Mouse (Mus musculus): ENCODE data around the gene Saa4.
"Not testable (repeated sequence)": the region's sequence is repeated elsewhere in the genome, so short reads cannot be mapped to it uniquely, and the experiment has no call there.

The Saa4 gene

DNA sequence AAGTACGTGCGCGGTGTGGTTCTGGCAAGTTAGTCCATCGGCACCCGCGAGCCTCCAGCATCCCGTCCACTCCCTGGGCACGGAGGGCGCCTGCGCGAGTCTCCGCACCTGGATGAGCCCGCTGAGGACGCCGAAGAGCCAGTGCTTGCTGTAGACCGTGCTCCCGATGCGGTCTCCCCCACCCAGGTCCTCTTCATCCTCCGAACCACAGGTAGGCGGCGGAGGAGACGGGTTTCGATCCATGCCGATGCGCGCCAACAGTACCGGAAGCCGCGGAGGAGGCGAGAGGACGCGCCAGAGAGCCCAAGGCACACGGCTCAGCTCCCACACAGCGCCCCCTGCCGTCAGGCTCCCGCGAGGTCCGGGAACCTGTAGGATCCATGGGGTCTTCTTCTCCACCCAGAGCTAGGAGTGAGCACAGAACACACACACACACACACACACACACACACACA, 22.0 kb downstream of the Saa4 start, which contains the start of gene Saal1:
TSS of gene Saal1 (minus strand) at position 291 of the 455 bp plus-strand sequence.
- TF ChIP-seq NANOG (IDR thresholded peaks at IDR 0.05; ENCODE audit: borderline replicate concordance, low read length) (no peak), CTCF (conservative IDR thresholded peaks at IDR 0.05; ENCODE audit: low read length) (no peak), POU5F1 (IDR thresholded peaks at IDR 0.05; ENCODE audit: borderline replicate concordance, low read length) (no peak)
- Histone ChIP-seq H3K9me3 (ENCODE audit: low read length) (no peaks in the 10 kb centered on the region), H3K36me3 (ENCODE audit: insufficient read depth, low read length) (peaks cover 27% of the 10 kb centered on the region), H3K27me3 (ENCODE audit: insufficient read depth, low read length) (no peaks in the 10 kb centered on the region), H3K4me3 (replicated peaks; ENCODE audit: low read length) (peak within 1 kb of the TSS; percentile 94), H3K4me1 (replicated peaks; ENCODE audit: low read depth, low read length) (0 out of 2 replicates have a peak, but pooled peaks cover 7% of the 10 kb centered on the region)

DNA sequence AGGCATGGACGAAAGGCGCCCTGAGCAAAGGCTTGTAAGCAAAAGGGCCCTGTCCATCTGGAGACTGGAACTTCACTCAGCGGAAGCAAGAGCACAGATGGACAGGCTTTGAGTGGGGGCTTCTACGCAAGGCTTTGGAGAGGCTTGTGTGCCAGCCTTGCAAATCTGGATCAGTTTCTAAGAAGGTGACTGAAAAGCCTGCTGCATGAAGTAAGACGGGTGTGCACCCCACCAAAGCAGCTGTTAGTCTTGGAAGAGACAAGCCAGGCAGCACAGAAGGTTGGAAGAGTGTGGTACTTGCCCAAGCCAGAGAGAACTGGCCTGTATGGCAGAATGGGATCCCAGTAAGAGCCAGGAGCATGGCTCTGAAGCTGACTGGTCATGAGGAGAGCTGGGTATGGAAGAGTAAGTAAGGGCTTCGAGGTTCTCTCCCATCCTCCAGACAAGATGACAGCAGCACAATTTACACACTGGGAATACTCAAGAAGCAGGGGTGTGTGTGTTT, 31.8 kb downstream of the Saa4 start:
- Histone ChIP-seq H3K36me3 (ENCODE audit: insufficient read depth, low read length) (peaks cover 81% of the 10 kb centered on the region), H3K9me3 (ENCODE audit: low read length) (no peaks in the 10 kb centered on the region), H3K4me3 (replicated peaks; ENCODE audit: low read length) (no peak overlapping the region), H3K4me1 (replicated peaks; ENCODE audit: low read depth, low read length) (no peaks in the 10 kb centered on the region; the same call in 1 of the 2 replicates), H3K27me3 (ENCODE audit: insufficient read depth, low read length) (no peaks in the 10 kb centered on the region)
- TF ChIP-seq POU5F1 (IDR thresholded peaks at IDR 0.05; ENCODE audit: borderline replicate concordance, low read length): no peak
- no peak for TF ChIP-seq CTCF (conservative IDR thresholded peaks at IDR 0.05; ENCODE audit: low read length)
- no peak for TF ChIP-seq NANOG (IDR thresholded peaks at IDR 0.05; ENCODE audit: borderline replicate concordance, low read length)

DNA sequence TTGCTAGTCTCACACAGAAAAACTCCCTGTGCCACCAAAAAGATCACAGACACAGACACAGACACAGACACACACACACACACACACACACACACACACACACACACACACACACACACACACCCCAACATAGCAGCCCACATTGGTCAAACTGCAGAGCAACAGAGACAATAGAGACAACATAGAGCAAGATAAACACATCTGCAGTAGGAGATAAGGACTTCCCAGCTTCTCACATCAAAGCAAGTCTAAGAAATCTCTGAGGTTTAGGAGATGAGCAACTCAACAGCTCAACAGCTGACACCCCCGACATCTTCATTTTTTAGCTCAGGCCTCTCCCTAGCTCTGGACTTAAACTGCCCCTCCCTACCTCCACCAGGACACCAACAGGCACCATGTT, 35.6 kb downstream of the Saa4 start:
- Histone ChIP-seq H3K9me3 (ENCODE audit: low read length) (no peaks in the 10 kb centered on the region), H3K4me1 (replicated peaks; ENCODE audit: low read depth, low read length) (no peaks in the 10 kb centered on the region), H3K36me3 (ENCODE audit: insufficient read depth, low read length) (peaks cover 59% of the 10 kb centered on the region), H3K27me3 (ENCODE audit: insufficient read depth, low read length) (no peaks in the 10 kb centered on the region), H3K4me3 (replicated peaks; ENCODE audit: low read length) (no peak overlapping the region)
- TF ChIP-seq CTCF (conservative IDR thresholded peaks at IDR 0.05; ENCODE audit: low read length): no peak
- TF ChIP-seq POU5F1 (IDR thresholded peaks at IDR 0.05; ENCODE audit: borderline replicate concordance, low read length): no peak
- no peak for TF ChIP-seq NANOG (IDR thresholded peaks at IDR 0.05; ENCODE audit: borderline replicate concordance, low read length)

DNA sequence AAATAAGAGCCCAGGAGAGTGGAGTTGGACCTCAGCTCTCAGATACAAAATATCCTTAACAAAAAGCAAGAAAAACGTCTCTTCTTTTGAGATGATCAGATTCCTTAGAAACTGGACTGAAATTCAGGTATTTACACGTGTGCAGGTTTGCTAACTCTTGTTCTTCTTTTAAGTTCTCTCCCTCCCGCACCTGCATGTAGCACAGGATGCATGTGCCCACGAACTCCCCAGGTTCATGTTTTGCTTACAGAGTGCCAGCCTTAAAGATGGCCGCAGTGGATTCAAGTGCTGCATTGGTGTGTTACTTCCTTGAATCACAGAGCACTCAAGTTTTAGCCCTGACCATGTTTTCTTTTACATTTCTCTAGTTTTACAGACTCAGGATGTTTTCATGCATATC, 45.6 kb downstream of the Saa4 start:
- peaks cover 19% of the 10 kb centered on the region for H3K36me3 ChIP-seq (ENCODE audit: insufficient read depth, low read length)
- no peak overlapping the region for H3K4me3 ChIP-seq (replicated peaks; ENCODE audit: low read length)
- peaks cover 22% of the 10 kb centered on the region for H3K4me1 ChIP-seq (replicated peaks; ENCODE audit: low read depth, low read length)
- H3K9me3 ChIP-seq (ENCODE audit: low read length): no peaks in the 10 kb centered on the region
- no peaks in the 10 kb centered on the region for H3K27me3 ChIP-seq (ENCODE audit: insufficient read depth, low read length)
- TF ChIP-seq NANOG (IDR thresholded peaks at IDR 0.05; ENCODE audit: borderline replicate concordance, low read length) (no peak), POU5F1 (IDR thresholded peaks at IDR 0.05; ENCODE audit: borderline replicate concordance, low read length) (no peak), CTCF (conservative IDR thresholded peaks at IDR 0.05; ENCODE audit: low read length) (no peak)

GRCm38 (mm10) chr7:46680732-46681131, 51.7 kb downstream of the Saa4 start:
- 0 out of 2 replicates have a peak, but pooled peaks cover 3% of the 10 kb centered on the region for H3K27me3 ChIP-seq (ENCODE audit: insufficient read depth, low read length)
- H3K36me3 ChIP-seq (ENCODE audit: insufficient read depth, low read length): no peaks in the 10 kb centered on the region
- no peaks in the 10 kb centered on the region for H3K9me3 ChIP-seq (ENCODE audit: low read length)
- H3K4me1 ChIP-seq (replicated peaks; ENCODE audit: low read depth, low read length): peaks cover 6% of the 10 kb centered on the region; the same call in 1 of the 2 replicates
- TF ChIP-seq CTCF (conservative IDR thresholded peaks at IDR 0.05; ENCODE audit: low read length): no peak
- TF ChIP-seq POU5F1 (IDR thresholded peaks at IDR 0.05; ENCODE audit: borderline replicate concordance, low read length): no peak
- no peak for TF ChIP-seq NANOG (IDR thresholded peaks at IDR 0.05; ENCODE audit: borderline replicate concordance, low read length)
- H3K4me3 ChIP-seq (replicated peaks; ENCODE audit: low read length): no peak overlapping the region

DNA sequence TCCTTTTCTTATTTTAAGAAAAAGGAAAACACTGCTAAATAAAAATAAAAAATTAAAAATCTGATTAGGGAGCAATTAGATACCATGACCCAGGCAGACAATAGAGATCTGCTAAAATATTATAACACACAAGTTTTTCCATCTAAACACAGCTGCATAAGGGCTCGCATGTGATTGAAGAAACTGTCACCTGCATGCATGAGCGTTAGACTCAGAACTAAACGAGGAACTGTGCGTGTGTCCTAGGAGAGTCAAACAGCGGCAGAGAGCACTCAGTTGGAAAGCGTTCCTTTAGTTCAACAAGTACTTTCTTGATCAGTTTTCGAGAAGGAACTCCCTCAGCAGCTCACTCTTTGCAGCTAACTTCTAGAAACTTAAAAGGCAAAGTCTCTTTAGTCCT, 53.4 kb downstream of the Saa4 start:
- not testable (repeated sequence) for H3K36me3 ChIP-seq (ENCODE audit: insufficient read depth, low read length); H3K4me1 ChIP-seq (replicated peaks; ENCODE audit: low read depth, low read length); H3K9me3 ChIP-seq (ENCODE audit: low read length)

DNA sequence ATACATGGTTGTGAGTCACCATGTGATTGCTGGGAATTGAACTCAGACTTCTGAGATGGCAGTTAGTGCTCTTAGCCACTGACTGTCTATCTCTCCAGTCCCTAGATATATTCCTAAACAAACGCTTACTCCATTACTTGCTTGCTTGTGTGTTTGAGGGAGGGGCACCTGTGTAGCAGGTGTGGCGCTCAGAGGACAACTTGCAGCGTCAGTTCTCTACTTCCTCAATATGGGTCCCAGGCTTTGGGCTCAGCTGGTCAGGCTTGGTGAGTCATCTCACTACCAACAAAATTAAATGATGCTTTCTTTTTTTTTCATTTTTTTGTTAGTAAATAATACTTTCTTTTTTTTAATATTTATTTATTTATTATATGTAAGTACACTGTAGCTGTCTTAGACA, 54.0 kb downstream of the Saa4 start:
- 0 out of 2 replicates have a peak, but pooled peaks cover 3% of the 10 kb centered on the region for H3K27me3 ChIP-seq (ENCODE audit: insufficient read depth, low read length)
- no peaks in the 10 kb centered on the region for H3K36me3 ChIP-seq (ENCODE audit: insufficient read depth, low read length)
- TF ChIP-seq NANOG (IDR thresholded peaks at IDR 0.05; ENCODE audit: borderline replicate concordance, low read length): no peak
- no peak for TF ChIP-seq CTCF (conservative IDR thresholded peaks at IDR 0.05; ENCODE audit: low read length)
- no peak for TF ChIP-seq POU5F1 (IDR thresholded peaks at IDR 0.05; ENCODE audit: borderline replicate concordance, low read length)
- peaks cover 6% of the 10 kb centered on the region; the same call in 1 of the 2 replicates for H3K4me1 ChIP-seq (replicated peaks; ENCODE audit: low read depth, low read length)
- H3K9me3 ChIP-seq (ENCODE audit: low read length): no peaks in the 10 kb centered on the region
- no peak overlapping the region for H3K4me3 ChIP-seq (replicated peaks; ENCODE audit: low read length)

More for the DNA sequence above, 53.4 kb downstream of the Saa4 start:
- H3K27me3 ChIP-seq (ENCODE audit: insufficient read depth, low read length); H3K4me3 ChIP-seq (replicated peaks; ENCODE audit: low read length): not testable (repeated sequence)

Data from E14TG2a.4 (cell line).